Mouse (Mus musculus): ENCODE data around the gene Spsb1.

DNA sequence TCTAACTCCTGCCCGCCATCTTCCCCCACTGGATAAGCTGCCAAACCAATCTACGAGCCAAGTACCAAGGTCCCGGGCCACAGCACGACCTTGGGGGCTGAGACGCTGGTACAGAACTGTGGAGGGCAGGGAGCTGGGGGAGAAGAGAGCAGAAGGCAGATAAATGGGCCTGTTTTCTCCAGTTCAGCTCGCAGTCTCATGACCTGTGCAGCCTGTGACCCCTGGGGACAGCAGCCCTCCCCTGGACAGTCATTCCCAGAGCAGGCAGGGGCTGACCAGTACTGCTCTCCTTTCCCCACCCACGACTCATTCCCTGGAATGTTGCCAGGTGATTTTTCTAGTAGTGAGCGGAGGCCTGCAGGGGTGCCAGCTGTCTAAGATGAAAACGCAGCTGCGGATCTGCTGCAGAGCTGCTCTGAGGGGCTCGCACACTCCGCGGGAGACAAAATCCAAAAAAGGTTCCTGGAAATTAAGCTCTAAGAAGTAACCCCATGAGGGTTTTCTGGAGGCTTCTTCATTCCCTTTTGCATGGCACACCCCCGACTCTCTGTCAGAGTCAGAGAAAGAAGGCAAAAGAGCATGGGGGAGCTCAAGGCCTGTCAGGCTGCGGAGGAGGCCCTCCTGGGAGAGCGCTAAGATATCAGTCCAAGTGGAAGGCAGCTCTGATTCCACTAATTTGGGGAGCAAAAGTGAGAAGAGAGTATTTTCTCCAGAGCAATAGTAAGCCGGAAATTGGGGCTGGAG, 23.1 kb upstream of the Spsb1 start:
- TF ChIP-seq CTCF (IDR thresholded peaks at IDR 0.05; ENCODE audit: low read depth, low read length), result no peak
- no peak for TF ChIP-seq POLR2A (IDR thresholded peaks at IDR 0.05; ENCODE audit: extremely low read depth, insufficient read depth, low read length)

Measured in liver, adult 2 months (tissue).